Mouse (Mus musculus) A20 (cell line): ENCODE measurements around the gene Msi1.

Experiments
- DNase-seq: peaks from one replicate; pipeline ENCODE4 v3.0.0-alpha.2; 2011; ENCODE audit warnings: low read depth, low spot score

Msi1 gene

GRCm38 (mm10) chr5:115469791-115470190 lies 40.4 kb downstream of the Msi1 start:
- DNase-seq, result no peak

- DNase-seq, result peak; percentile 65
Observed at GRCm38 (mm10) chr5:115470766-115471531, 41.5 kb downstream of the Msi1 start.

GRCm38 (mm10) chr5:115473191-115473590 lies 43.8 kb downstream of the Msi1 start:
- peak; percentile 63 for DNase-seq

GRCm38 (mm10) chr5:115474174-115474828 lies 44.9 kb downstream of the Msi1 start:
- DNase-seq, result peak; percentile 68

DNA sequence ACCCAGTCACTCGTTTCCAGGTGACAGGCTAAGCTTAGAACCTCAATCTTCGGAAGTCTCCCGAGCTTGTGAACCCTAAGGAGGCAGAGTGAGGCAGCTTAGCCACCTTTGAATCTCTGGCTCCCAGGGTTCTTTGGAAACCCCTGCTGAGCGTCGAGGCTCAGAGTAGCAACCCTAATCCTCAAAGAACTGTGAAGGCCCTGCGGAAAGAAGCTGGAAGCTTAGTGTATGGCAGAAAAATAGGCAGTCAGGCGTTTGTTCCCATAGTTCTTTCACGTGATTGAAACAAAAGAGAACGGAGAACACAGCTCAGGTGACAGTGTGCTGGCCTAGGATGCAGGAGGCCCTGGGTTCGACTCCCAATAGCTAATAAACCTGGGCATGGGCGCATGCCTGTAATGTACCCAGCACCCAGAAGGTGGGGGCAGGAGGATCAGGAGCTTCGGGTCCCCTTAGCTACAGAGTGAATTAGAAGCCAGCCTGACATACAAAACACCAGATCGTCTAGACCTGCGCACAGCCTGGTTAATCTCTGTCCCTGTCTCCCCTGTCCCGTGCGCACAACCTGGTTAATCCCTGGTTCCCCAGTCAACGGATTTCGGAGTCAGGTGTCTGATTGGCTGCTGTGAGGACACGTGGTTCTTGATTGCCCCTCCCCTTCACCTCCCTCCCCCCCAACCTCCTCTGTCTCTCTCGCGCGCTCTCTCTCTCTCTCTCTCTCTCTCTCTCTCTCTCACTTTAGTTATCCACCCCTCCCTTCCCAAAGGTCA lies 46.1 kb downstream of the Msi1 start:
- peak; percentile 28 for DNase-seq

GRCm38 (mm10) chr5:115476107-115476727 lies 46.8 kb downstream of the Msi1 start:
- no peak for DNase-seq

- DNase-seq, result no peak
Observed at GRCm38 (mm10) chr5:115479561-115479960, 50.2 kb downstream of the Msi1 start.

DNA sequence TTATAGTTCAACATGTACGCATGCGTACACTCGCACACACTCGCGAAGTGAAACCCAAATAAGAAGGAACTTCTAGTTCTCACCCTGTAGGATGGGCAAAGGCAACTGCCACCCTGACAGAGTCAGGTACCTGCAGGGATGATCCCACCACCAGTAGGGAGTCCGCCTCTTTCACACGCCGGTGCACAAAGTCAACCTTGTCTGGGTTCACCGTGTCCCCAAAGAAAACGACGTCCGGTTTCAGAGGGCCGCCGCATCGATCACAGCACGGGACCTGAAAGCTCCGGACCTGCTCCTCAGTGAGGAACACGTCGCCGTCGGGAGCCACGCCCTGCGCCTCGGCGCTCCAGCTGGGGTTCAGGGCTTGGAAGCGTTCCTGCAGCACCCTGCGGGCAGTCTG lies 50.7 kb downstream of the Msi1 start:
- DNase-seq, result no peak

DNA sequence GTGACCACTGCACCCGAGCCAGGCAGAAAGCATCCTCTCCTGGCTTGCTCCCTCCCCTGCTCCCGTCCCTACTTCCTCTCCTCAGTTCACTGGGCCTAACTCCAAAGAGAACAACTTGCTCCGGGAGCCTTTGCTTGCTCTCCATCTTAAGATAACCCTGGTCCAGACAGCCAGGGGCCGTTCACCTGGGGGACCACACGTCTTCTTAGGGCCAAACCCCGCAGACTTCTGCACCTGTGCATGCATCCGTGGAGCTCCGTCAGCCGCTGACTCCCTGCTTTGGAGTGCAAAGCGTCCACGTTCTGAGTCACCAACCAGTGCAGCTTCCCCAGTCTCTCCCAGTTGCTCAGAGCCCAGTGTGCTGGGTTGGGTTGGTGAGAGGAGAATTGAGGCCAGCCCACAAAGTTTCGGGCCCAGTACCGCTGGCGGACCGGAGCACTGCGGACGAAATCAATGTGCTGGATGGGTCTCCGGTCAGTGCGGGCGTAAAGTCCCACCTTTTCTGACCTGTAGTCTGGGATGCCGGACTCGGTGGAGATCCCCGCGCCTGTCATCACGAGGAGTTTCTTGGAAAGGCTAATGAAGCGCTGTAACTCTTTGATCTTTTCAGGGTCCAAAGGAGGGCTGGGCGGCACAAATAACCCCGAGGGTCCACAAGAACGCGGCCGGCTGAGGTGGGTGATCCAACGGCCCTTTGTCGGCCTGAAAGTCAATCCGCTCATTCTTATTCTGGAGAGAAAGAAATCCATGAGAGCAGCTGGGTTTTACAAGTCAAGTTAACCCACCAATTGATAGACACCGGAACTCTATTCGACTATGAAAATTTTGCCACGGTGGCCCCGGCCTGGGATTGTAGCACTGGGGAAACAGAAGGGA lies 53.2 kb downstream of the Msi1 start:
- no peak for DNase-seq

GRCm38 (mm10) chr5:115483385-115483784 lies 54.0 kb downstream of the Msi1 start:
- DNase-seq, result peak; percentile 52

GRCm38 (mm10) chr5:115483947-115484920 lies 54.8 kb downstream of the Msi1 start, which contains the start of gene Sirt4:
Gene Sirt4 (minus strand): TSS chr5:115484725.
- peak; percentile 95 for DNase-seq

- no peak for DNase-seq
Observed at GRCm38 (mm10) chr5:115484996-115485395, 55.6 kb downstream of the Msi1 start.

DNA sequence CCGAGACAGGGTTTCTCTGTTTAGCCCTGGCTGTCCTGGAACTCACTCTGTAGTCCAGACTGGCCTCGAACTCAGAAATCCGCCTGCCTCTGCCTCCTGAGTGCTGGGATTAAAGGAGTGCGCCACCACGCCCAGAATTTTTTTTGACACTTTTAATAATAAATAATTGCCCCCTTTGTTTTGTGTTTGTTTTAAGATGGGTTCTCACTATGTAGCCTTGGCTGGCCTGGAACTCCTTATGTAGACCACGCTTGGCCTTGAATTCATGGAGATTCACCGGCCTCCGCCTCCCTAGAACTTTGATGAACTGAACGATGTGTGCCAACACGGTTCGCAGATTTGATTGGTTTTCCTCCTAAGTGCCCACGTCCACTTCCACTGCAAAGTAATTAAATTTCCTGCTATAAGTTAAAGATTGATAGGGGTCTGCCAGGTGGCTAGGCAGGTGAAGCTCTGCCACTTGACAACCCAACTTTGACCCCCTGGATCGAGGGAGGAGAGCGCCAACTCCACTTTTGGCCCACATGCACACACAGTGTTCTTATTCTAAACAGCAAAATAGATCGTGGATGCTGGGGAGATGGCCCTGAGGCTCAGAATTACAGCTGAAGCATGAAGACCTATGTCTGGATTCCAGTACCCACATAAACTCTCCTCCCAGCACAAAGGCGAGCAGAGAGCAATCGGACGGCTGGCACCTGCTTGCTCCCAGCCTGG lies 56.2 kb downstream of the Msi1 start:
- no peak for DNase-seq

- no peak for DNase-seq
Observed at GRCm38 (mm10) chr5:115486726-115487125, 57.3 kb downstream of the Msi1 start.

DNA sequence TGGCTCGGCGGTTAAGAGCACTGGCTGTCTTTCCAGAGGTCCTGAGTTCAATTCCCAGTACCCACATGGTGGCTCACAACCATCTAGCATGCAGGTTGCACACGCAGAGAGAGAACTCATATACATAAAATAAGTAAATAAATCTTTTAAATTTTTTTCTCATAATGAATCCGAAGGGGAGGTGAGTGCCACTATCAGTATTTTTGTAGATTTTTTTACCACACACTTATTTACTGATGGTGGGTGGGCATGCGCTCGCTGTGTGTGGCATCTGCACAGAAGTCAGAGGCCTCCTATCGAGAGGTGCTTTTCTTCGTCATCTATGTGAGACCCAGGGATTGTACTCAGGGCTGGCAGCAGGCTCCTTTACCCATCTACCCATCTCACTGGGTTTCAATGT lies 58.0 kb downstream of the Msi1 start:
- DNase-seq, result no peak

DNA sequence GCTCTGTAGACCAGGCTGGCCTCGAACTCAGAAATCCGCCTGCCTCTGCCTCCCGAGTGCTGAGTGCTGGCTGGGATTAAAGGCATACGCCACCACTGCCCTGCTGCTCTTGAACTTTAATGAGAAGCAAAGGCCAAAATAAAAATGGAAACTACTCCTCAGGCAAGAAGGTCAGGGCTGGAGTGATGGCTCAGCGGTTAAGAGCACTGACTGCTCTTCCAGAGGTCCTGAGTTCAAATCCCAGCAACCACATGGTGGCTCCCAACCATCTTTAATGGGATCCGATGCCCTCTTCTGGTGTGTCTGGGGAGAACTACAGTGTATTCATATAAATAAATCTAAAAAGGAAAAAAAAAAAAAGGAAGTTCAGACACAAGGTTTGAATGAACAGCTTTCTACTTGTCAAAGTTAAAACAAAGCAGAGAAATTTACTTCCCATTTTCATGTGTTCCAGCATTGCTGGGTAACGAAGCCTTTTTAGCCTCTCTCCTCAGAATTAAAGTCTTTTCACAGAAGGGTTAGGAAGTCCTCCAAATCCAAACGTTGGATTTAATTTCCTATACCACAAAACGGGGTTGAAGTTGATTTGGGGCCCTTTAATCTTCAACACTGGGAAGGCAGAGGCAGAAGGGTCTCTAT lies 58.7 kb downstream of the Msi1 start:
- DNase-seq, result peak; percentile 63

DNA sequence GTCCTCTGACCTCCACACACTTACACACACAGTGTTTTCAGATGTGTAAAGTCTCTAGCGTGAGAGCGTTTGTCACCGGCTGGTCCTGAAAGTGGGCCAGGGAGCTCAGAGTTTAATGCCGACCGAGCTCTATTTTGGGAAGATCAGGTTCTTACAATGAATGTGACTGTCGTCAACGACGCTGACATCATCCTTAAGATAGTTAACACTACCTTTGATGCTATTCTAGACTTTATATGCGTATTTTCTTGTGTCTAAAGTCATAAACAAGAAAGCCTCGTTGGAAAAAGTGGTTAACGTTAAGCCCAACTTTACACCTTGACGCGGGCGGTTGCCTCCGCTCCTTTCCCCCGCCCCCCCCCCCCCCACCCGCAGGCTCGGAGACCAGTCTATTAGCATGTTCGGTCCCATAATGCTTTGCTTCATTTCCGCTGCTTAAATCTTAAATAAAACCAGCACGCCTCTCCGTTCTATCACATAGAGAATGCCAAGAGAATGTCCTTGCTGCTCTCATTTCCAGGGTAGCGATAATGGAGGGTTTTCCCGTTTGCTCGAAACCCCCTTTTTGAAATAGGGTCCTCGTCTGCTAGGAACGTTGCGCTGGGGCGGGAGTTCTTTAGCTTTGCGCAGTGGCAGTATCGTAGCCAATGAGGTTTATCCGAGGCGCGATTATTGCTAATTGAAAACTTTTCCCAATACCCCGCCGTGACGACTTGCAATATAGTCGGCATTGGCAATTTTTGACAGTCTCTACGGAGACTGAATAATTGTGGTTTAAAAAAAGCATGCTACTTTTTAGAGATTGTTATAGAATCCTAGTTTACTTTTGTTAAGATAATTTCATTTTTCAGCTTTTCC lies 59.7 kb downstream of the Msi1 start:
- peak; percentile 89 for DNase-seq
